ENCODE assay signal across 12 mouse cellular contexts in genomic region chr6:99030251-99030650, GRCm38 (mm10).
A peak's percentile ranks its signal among the peaks of the same experiment; 100 is the strongest.
DNase-seq lines count a peak whose midpoint lies in the region; ATAC-seq and TF ChIP-seq lines count a peak whose summit lies in the region.
"Had no signal": no experiment of that assay in that cellular context is flagged by ENCODE, and none has a peak within 500 bp of the region (broad histone marks: within the 10 kb centered on the region; RNA-seq: fewer than 3 reads in every experiment).

No protein-coding gene starts in this region.

- no peaks in the 10 kb centered on the region for H3K27me3 ChIP-seq in lung, embryonic 14.5 days (ENCODE audit: insufficient read depth, low read length)
- H3K27me3 ChIP-seq: lung, embryonic 15.5 days had no signal

- peak; percentile 89 for DNase-seq in heart, adult 11 months
- DNase-seq in heart, adult 9 months (ENCODE audit: low spot score in 2 of 2), result no peak
- peak; percentile 60 for DNase-seq in lung, embryonic 14.5 days
- no peak for DNase-seq in lung, adult 18-20 months
- DNase-seq in layer of hippocampus, adult 18-20 months (ENCODE audit: low spot score in 2 of 2), result no peak
- DNase-seq: gastrocnemius, postnatal 10 days; layer of hippocampus, adult 9-11 months had no signal

- no peak overlapping the region for H3K4me3 ChIP-seq in lung, embryonic 14.5 days (ENCODE audit: low read depth, low read length)
- H3K4me3 ChIP-seq in bone marrow macrophage, adult 2 months (ENCODE audit: insufficient read depth, low read length), result no peak overlapping the region
- H3K4me3 ChIP-seq: lung, embryonic 15.5 days had no signal

- no peaks in the 10 kb centered on the region for H3K9me3 ChIP-seq in lung, embryonic 14.5 days (ENCODE audit: low read depth, low read length)
- H3K9me3 ChIP-seq: lung, embryonic 15.5 days had no signal

- TF ChIP-seq CTCF in lung, embryonic 14.5 days (IDR thresholded peaks at IDR 0.05; ENCODE audit: low read depth), result peak; percentile 55
- no peak for TF ChIP-seq CTCF in bone marrow macrophage, adult 2 months (IDR thresholded peaks at IDR 0.05; ENCODE audit: low read depth, low read length)

- peaks cover 13% of the 10 kb centered on the region for H3K4me1 ChIP-seq in lung, embryonic 14.5 days (ENCODE audit: insufficient read depth)
- H3K4me1 ChIP-seq in bone marrow macrophage, adult 2 months (ENCODE audit: control insufficient read depth, insufficient read depth, low read length), result peaks cover 19% of the 10 kb centered on the region

- no peaks in the 10 kb centered on the region for H3K36me3 ChIP-seq in lung, embryonic 14.5 days (ENCODE audit: insufficient read depth)
- H3K36me3 ChIP-seq: lung, embryonic 15.5 days had no signal

- H3K4me2 ChIP-seq in lung, embryonic 14.5 days, result no peak overlapping the region
- H3K4me2 ChIP-seq: lung, embryonic 15.5 days had no signal

- no peak for TF ChIP-seq POLR2A in bone marrow macrophage, adult 2 months (IDR thresholded peaks at IDR 0.05; ENCODE audit: borderline replicate concordance, low read depth, low read length)

- no peak overlapping the region for H3K9ac ChIP-seq in lung, embryonic 14.5 days
- H3K9ac ChIP-seq: lung, embryonic 15.5 days had no signal

- no peak overlapping the region for H3K27ac ChIP-seq in lung, embryonic 14.5 days (ENCODE audit: low read depth)
- H3K27ac ChIP-seq in bone marrow macrophage, adult 2 months (ENCODE audit: insufficient read depth, low read depth, low read length), result peak overlapping the region; percentile 65
- H3K27ac ChIP-seq: lung, embryonic 15.5 days had no signal

- ATAC-seq in lung, embryonic 14.5 days (ENCODE audit: insufficient read depth), result no peak
- 0 out of 2 replicates have a peak, but pooled peaks have one; percentile 10 for ATAC-seq in megakaryocyte progenitor cell, adult 5-6 weeks (replicated peaks; ENCODE audit: poor library complexity)
- no peak for ATAC-seq in erythroid progenitor cell, adult 5-6 weeks (replicated peaks; ENCODE audit: low FRiP score, poor library complexity, severe bottlenecking)
- ATAC-seq: CD4-positive, CD25-positive, alpha-beta regulatory T cell, adult 4 months had no signal

- 41% methylated on average over 6 of the region's 6 CpGs for WGBS in lung, embryonic 14.5 days

Comparison
In these comparisons a context has a peak if more than half of its experiments do, and no peak if none do; other contexts are left out.
1. DNase-seq: peak in heart, adult 11 months (single experiment) and lung, embryonic 14.5 days (single experiment); none in heart, adult 9 months (0 of 2), lung, adult 18-20 months (0 of 2) and layer of hippocampus, adult 18-20 months (0 of 2).